23 mouse cellular contexts compared by ENCODE assay signal in the genomic region with DNA sequence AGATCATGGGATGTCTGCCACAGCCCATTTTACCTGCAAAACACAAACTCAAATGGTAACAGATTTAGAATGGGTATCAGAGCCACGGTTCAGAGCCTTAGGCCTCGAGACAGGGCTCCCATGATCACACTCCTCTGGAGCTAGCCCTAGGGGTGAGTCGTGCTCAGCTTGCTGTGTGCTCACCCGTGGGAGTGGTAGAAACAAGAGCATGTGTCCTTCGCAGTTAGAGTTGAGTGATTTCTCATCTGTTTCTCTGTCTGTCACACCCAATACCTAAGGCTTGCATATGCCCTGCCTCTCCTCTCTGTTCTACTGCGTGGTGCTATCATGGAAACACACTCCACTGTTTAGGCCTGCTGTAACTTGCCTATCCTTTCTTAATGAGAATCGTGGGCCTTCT.
DNase-seq lines count a peak whose midpoint lies in the region; ATAC-seq and TF ChIP-seq lines count a peak whose summit lies in the region.
"Had no signal": no experiment of that assay in that cellular context is flagged by ENCODE, and none has a peak within 500 bp of the region (broad histone marks: within the 10 kb centered on the region; RNA-seq: fewer than 3 reads in every experiment).

No protein-coding gene starts in this region.

- peak overlapping the region; percentile 39 for H3K27ac ChIP-seq in embryonic facial prominence, embryonic 13.5 days
- no peak overlapping the region for H3K27ac ChIP-seq in embryonic facial prominence, embryonic 10.5 days (replicated peaks)
- H3K27ac ChIP-seq in hindbrain, embryonic 13.5 days, result 0 out of 2 replicates have a peak overlapping the region, but pooled peaks have one; percentile 12
- no peak overlapping the region for H3K27ac ChIP-seq in hindbrain, embryonic 16.5 days (ENCODE audit: low read depth, low read length)
- peak overlapping the region; percentile 56 for H3K27ac ChIP-seq in stomach, postnatal 0 days (replicated peaks)
- H3K27ac ChIP-seq: limb, embryonic 13.5 days; lung, embryonic 15.5 days; midbrain, embryonic 12.5 days had no signal

- peaks cover 6% of the 10 kb centered on the region; the same call in 1 of the 2 replicates for H3K27me3 ChIP-seq in embryonic facial prominence, embryonic 13.5 days
- H3K27me3 ChIP-seq in embryonic facial prominence, embryonic 10.5 days (replicated peaks; ENCODE audit: low read depth, poor library complexity, severe bottlenecking), result peaks cover 15% of the 10 kb centered on the region
- H3K27me3 ChIP-seq in hindbrain, embryonic 13.5 days, result no peaks in the 10 kb centered on the region
- H3K27me3 ChIP-seq in hindbrain, embryonic 16.5 days (replicated peaks; ENCODE audit: control insufficient read depth, insufficient read depth, low read length), result no peaks in the 10 kb centered on the region
- no peaks in the 10 kb centered on the region for H3K27me3 ChIP-seq in stomach, postnatal 0 days (ENCODE audit: control insufficient read depth, insufficient read depth, low read length)
- H3K27me3 ChIP-seq: limb, embryonic 13.5 days; lung, embryonic 15.5 days; midbrain, embryonic 12.5 days had no signal

- H3K36me3 ChIP-seq in embryonic facial prominence, embryonic 13.5 days, result no peaks in the 10 kb centered on the region
- no peaks in the 10 kb centered on the region for H3K36me3 ChIP-seq in embryonic facial prominence, embryonic 10.5 days (replicated peaks)
- no peaks in the 10 kb centered on the region for H3K36me3 ChIP-seq in hindbrain, embryonic 13.5 days
- no peaks in the 10 kb centered on the region for H3K36me3 ChIP-seq in hindbrain, embryonic 16.5 days (ENCODE audit: control insufficient read depth, insufficient read depth, low read length)
- no peaks in the 10 kb centered on the region for H3K36me3 ChIP-seq in stomach, postnatal 0 days (ENCODE audit: control insufficient read depth, insufficient read depth, low read length)
- H3K36me3 ChIP-seq: limb, embryonic 13.5 days; lung, embryonic 15.5 days; midbrain, embryonic 12.5 days had no signal

- no peak for DNase-seq in embryonic facial prominence, embryonic 10.5 days (ENCODE audit: low spot score)
- DNase-seq in retina, postnatal 1 day, result peak; percentile 40
- DNase-seq in retina, embryonic 14.5 days (ENCODE audit: low spot score), result no peak
- no peak for DNase-seq in stomach, postnatal 0 days (ENCODE audit: low spot score)
- DNase-seq in heart, adult 9 months (ENCODE audit: low spot score in 2 of 2), result no peak
- DNase-seq: adrenal gland, postnatal 36 days; cerebellum, adult 18-20 months; cerebellum, postnatal 10 days; forebrain, postnatal 0 days; gastrocnemius, postnatal 25 days; heart, postnatal 36 days; kidney, adult 9 months; kidney, postnatal 14 days; right cerebral cortex, postnatal 25 days had no signal

- no peak for TF ChIP-seq EP300 in stomach, postnatal 0 days (optimal IDR thresholded peaks at IDR 0.05)

- ATAC-seq in embryonic facial prominence, embryonic 13.5 days (ENCODE audit: insufficient number of reproducible peaks, insufficient read depth, low FRiP score, low TSS enrichment, low read depth), result no peak
- no peak for ATAC-seq in hindbrain, embryonic 13.5 days (ENCODE audit: low FRiP score)
- ATAC-seq in hindbrain, embryonic 16.5 days, result no peak
- peak; percentile 37; the same call in 1 of the 2 replicates for ATAC-seq in stomach, postnatal 0 days (ENCODE audit: low FRiP score, low TSS enrichment)
- ATAC-seq: forebrain, postnatal 0 days; intestine, embryonic 16.5 days had no signal

- WGBS in embryonic facial prominence, embryonic 13.5 days, result 53% methylated on average over 7 of the region's 7 CpGs
- WGBS in embryonic facial prominence, embryonic 10.5 days, result 69% methylated on average over 7 of the region's 7 CpGs
- 77% methylated on average over 7 of the region's 7 CpGs for WGBS in hindbrain, embryonic 13.5 days
- 77% methylated on average over 7 of the region's 7 CpGs for WGBS in hindbrain, embryonic 16.5 days
- WGBS in stomach, postnatal 0 days, result 64% methylated on average over 7 of the region's 7 CpGs

- peaks cover 19% of the 10 kb centered on the region for H3K4me1 ChIP-seq in embryonic facial prominence, embryonic 13.5 days
- peaks cover 25% of the 10 kb centered on the region for H3K4me1 ChIP-seq in embryonic facial prominence, embryonic 10.5 days
- peaks cover 40% of the 10 kb centered on the region for H3K4me1 ChIP-seq in hindbrain, embryonic 13.5 days (replicated peaks)
- H3K4me1 ChIP-seq in hindbrain, embryonic 16.5 days (ENCODE audit: control insufficient read depth, insufficient read depth, low read depth, low read length), result peaks cover 17% of the 10 kb centered on the region
- 0 out of 2 replicates have a peak, but pooled peaks cover 3% of the 10 kb centered on the region for H3K4me1 ChIP-seq in stomach, postnatal 0 days (replicated peaks; ENCODE audit: control insufficient read depth, insufficient read depth)

- no peak overlapping the region for H3K9ac ChIP-seq in embryonic facial prominence, embryonic 13.5 days
- no peak overlapping the region for H3K9ac ChIP-seq in hindbrain, embryonic 13.5 days
- no peak overlapping the region for H3K9ac ChIP-seq in hindbrain, embryonic 16.5 days (ENCODE audit: low read depth, low read length)
- H3K9ac ChIP-seq in stomach, postnatal 0 days (ENCODE audit: low read length), result no peak overlapping the region
- H3K9ac ChIP-seq: forebrain, postnatal 0 days; limb, embryonic 13.5 days; lung, embryonic 15.5 days; midbrain, embryonic 12.5 days had no signal

- no peak overlapping the region for H3K4me2 ChIP-seq in embryonic facial prominence, embryonic 13.5 days
- no peak overlapping the region for H3K4me2 ChIP-seq in hindbrain, embryonic 13.5 days
- H3K4me2 ChIP-seq in hindbrain, embryonic 16.5 days (ENCODE audit: low read length), result no peak overlapping the region
- no peak overlapping the region for H3K4me2 ChIP-seq in stomach, postnatal 0 days (replicated peaks; ENCODE audit: low read depth)
- H3K4me2 ChIP-seq: heart, embryonic 11.5 days; limb, embryonic 13.5 days; liver, embryonic 11.5 days; lung, embryonic 15.5 days; midbrain, embryonic 12.5 days had no signal

- H3K4me3 ChIP-seq in embryonic facial prominence, embryonic 13.5 days, result no peak overlapping the region
- H3K4me3 ChIP-seq in embryonic facial prominence, embryonic 10.5 days, result no peak overlapping the region
- H3K4me3 ChIP-seq in hindbrain, embryonic 13.5 days, result no peak overlapping the region
- no peak overlapping the region for H3K4me3 ChIP-seq in hindbrain, embryonic 16.5 days (ENCODE audit: low read length)
- no peak overlapping the region for H3K4me3 ChIP-seq in stomach, postnatal 0 days (ENCODE audit: low read depth, low read length)
- H3K4me3 ChIP-seq: limb, embryonic 13.5 days; lung, embryonic 15.5 days; midbrain, embryonic 12.5 days had no signal

- H3K9me3 ChIP-seq in embryonic facial prominence, embryonic 13.5 days, result no peaks in the 10 kb centered on the region
- no peaks in the 10 kb centered on the region; the same call in 1 of the 2 replicates for H3K9me3 ChIP-seq in embryonic facial prominence, embryonic 10.5 days
- H3K9me3 ChIP-seq in hindbrain, embryonic 13.5 days, result no peaks in the 10 kb centered on the region
- H3K9me3 ChIP-seq in hindbrain, embryonic 16.5 days (ENCODE audit: control insufficient read depth, low read length), result no peaks in the 10 kb centered on the region
- H3K9me3 ChIP-seq in stomach, postnatal 0 days (ENCODE audit: control insufficient read depth, low read length), result no peaks in the 10 kb centered on the region
- H3K9me3 ChIP-seq: limb, embryonic 13.5 days; lung, embryonic 15.5 days; midbrain, embryonic 12.5 days had no signal

- no peak for TF ChIP-seq CTCF in stomach, postnatal 0 days (IDR thresholded peaks at IDR 0.05; ENCODE audit: low read depth)

Comparison
In these comparisons a context has a peak if more than half of its experiments do, and no peak if none do; other contexts are left out.
1. H3K27ac ChIP-seq: peak in embryonic facial prominence, embryonic 13.5 days (single experiment), hindbrain, embryonic 13.5 days (single experiment) and stomach, postnatal 0 days (single experiment); none in embryonic facial prominence, embryonic 10.5 days (single experiment) and hindbrain, embryonic 16.5 days (single experiment).